Comparison of ENCODE assay signal across 8 mouse cellular contexts in the genomic region with DNA sequence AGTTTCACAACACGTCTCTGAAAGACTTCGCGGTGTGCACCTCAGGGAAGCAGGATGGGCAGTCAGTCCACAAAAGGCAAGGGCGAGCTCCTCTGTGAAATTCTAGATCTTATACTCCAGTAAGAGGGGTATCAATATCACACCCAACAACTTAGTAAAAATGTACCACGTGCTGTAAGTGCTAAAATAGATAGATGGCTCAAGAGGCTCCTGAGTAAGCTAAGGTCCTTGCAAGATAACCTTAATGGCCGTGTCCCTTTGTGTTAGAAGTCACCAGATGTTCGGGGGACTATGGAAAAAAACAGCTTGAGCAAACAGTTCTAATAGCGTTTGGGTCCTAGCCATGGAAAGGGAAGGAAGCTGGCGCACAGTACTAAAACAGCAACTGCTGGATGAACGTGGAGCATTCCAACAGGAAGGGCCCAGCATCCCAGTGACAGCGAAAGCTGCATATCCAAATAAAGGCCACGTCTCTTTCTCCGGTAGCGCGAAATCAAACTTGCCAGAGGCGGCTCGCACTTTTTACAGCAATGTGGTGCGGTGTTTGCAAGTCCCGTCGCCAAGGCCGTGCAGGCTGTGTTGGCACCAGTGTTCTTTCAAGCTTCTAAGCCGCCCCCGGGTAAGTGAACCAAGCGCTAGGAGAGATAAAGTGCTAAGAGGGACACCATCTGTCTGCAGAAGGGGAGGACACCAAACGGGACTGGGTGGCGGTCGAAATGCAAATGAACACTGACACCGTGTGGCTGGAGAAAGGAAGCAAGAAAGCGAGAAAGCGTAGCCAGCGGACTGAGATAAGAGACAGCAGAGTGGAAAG. TPM values are rescaled to one million over a fixed set of nuclear protein-coding genes. Genes with fewer than 3 reads are reported as not detected.
DNase-seq lines count a peak whose midpoint lies in the region; ATAC-seq and TF ChIP-seq lines count a peak whose summit lies in the region.

No protein-coding gene starts in this region.

- H3K9me3 ChIP-seq in CH12.LX (replicated peaks; ENCODE audit: low read length): peaks cover 4% of the 10 kb centered on the region
- no peaks in the 10 kb centered on the region for H3K9me3 ChIP-seq in forebrain, embryonic 10.5 days
- H3K9me3 ChIP-seq in heart, embryonic 15.5 days (replicated peaks): no peaks in the 10 kb centered on the region
- H3K9me3 ChIP-seq in liver, embryonic 12.5 days (replicated peaks): no peaks in the 10 kb centered on the region

- no peaks in the 10 kb centered on the region for H3K36me3 ChIP-seq in CH12.LX (replicated peaks in 1 of 2; ENCODE audit: control insufficient read depth in 1 of 2, insufficient read depth in 1 of 2, low read length in 1 of 2)
- H3K36me3 ChIP-seq in forebrain, embryonic 10.5 days (replicated peaks): no peaks in the 10 kb centered on the region
- H3K36me3 ChIP-seq in heart, embryonic 15.5 days: no peaks in the 10 kb centered on the region
- H3K36me3 ChIP-seq in liver, embryonic 12.5 days: no peaks in the 10 kb centered on the region

- 8% methylated on average over 31 of the region's 31 CpGs for WGBS in forebrain, embryonic 10.5 days
- 5% methylated on average over 31 of the region's 31 CpGs for WGBS in heart, embryonic 15.5 days
- WGBS in liver, embryonic 12.5 days (ENCODE audit: insufficient replicate concordance): 6% methylated on average over 31 of the region's 31 CpGs

- dilution Hi-C loops in CH12.LX (cut with MboI; ENCODE audit: extremely low pct_ligation_motif_present, extremely low pct_unique_long_range_greater_than_20kb, low sequenced_read_pairs): no loop called here

- peak in 1 of 2 experiments; percentile 98; a peak in 2 of 4 replicates for TF ChIP-seq CTCF in CH12.LX (conservative IDR thresholded peaks at IDR 0.05 in 1 of 2, IDR thresholded peaks at IDR 0.05 in 1 of 2; ENCODE audit: low read depth in 2 of 2, low read length in 2 of 2)

- no peak overlapping the region; the same call in 1 of the 2 replicates for H3K9ac ChIP-seq in CH12.LX (ENCODE audit: insufficient read depth, low read depth)
- H3K9ac ChIP-seq in heart, embryonic 15.5 days: peak overlapping the region; percentile 29
- peak overlapping the region; percentile 64 for H3K9ac ChIP-seq in liver, embryonic 12.5 days

- 0 out of 2 replicates have a peak, but pooled peaks have one; percentile 34 for TF ChIP-seq POLR2A in CH12.LX (IDR thresholded peaks at IDR 0.05; ENCODE audit: low read depth, low read length)

- peaks cover 8 to 23% of the 10 kb centered on the region in 2 experiments for H3K4me1 ChIP-seq in CH12.LX (ENCODE audit: control insufficient read depth in 1 of 2, insufficient read depth in 2 of 2)
- H3K4me1 ChIP-seq in forebrain, embryonic 10.5 days: peaks cover 28% of the 10 kb centered on the region
- H3K4me1 ChIP-seq in heart, embryonic 15.5 days (replicated peaks): peaks cover 11% of the 10 kb centered on the region
- H3K4me1 ChIP-seq in liver, embryonic 12.5 days: peaks cover 64% of the 10 kb centered on the region

- ATAC-seq in heart, embryonic 15.5 days (replicated peaks; ENCODE audit: insufficient number of reproducible peaks, insufficient read depth, low FRiP score, low read depth): peak; percentile 89
- ATAC-seq in liver, embryonic 12.5 days: peak; percentile 88

- no peaks in the 10 kb centered on the region for H3K79me2 ChIP-seq in CH12.LX (replicated peaks; ENCODE audit: control insufficient read depth, extremely low read depth, insufficient read depth, poor library complexity, severe bottlenecking)

- DNase-seq in CH12.LX (ENCODE audit: extremely low read depth): peak; percentile 91
- peak; percentile 93 for DNase-seq in c-Kit-positive CD71-positive TER-119-negative erythroid progenitor cells, embryonic 14.5 days (ENCODE audit: low read depth)
- peak; percentile 81 for DNase-seq in forebrain, embryonic 10.5 days (ENCODE audit: extremely low spot score, low spot score)
- peak; percentile 83 for DNase-seq in kidney, postnatal 14 days
- DNase-seq in naive thymus-derived CD4-positive, alpha-beta T cell, adult 2 months (ENCODE audit: low read depth): peak; percentile 88
- peak; percentile 80 to 86 for DNase-seq in spleen, postnatal 4 days (ENCODE audit: low spot score in 2 of 2)

- no peaks in the 10 kb centered on the region for H3K27me3 ChIP-seq in CH12.LX (replicated peaks)
- H3K27me3 ChIP-seq in forebrain, embryonic 10.5 days (ENCODE audit: poor library complexity, severe bottlenecking): peaks cover 43% of the 10 kb centered on the region
- H3K27me3 ChIP-seq in heart, embryonic 15.5 days: no peaks in the 10 kb centered on the region
- 0 out of 2 replicates have a peak, but pooled peaks cover 6% of the 10 kb centered on the region for H3K27me3 ChIP-seq in liver, embryonic 12.5 days (replicated peaks)

- TF ChIP-seq EP300 in CH12.LX (IDR thresholded peaks at IDR 0.05; ENCODE audit: low read length): peak; percentile 67; the same call in 1 of the 2 replicates

- in situ Hi-C loops in CH12.LX (cut with MboI; ENCODE audit: low pct_ligation_motif_present, low pct_unique_long_range_greater_than_20kb, low sequenced_read_pairs): loop anchor here (10.0 kb wide), 1 partner anchor 130 kb away; no protein-coding TSS in a partner anchor

- peak overlapping the region; percentile 7 to 62 (median 42) for H3K4me3 ChIP-seq in CH12.LX (replicated peaks in 1 of 3; ENCODE audit: low read depth in 2 of 3, low read length in 2 of 3, poor library complexity in 1 of 3)
- H3K4me3 ChIP-seq in forebrain, embryonic 10.5 days: peak overlapping the region; percentile 59
- peak overlapping the region; percentile 51 for H3K4me3 ChIP-seq in heart, embryonic 15.5 days
- peak overlapping the region; percentile 55 for H3K4me3 ChIP-seq in liver, embryonic 12.5 days

- TF ChIP-seq RAD21 in CH12.LX (IDR thresholded peaks at IDR 0.05; ENCODE audit: low read depth, low read length): peak; percentile 98

- no peak overlapping the region for H3K27ac ChIP-seq in CH12.LX (ENCODE audit: insufficient read depth, low read depth)
- peak overlapping the region; percentile 73 for H3K27ac ChIP-seq in forebrain, embryonic 10.5 days
- H3K27ac ChIP-seq in heart, embryonic 15.5 days: peak overlapping the region; percentile 54
- H3K27ac ChIP-seq in liver, embryonic 12.5 days: peak overlapping the region; percentile 76

- peak overlapping the region; percentile 93 for H3K4me2 ChIP-seq in CH12.LX (ENCODE audit: insufficient read depth, low read depth, poor library complexity, severe bottlenecking)
- peak overlapping the region; percentile 77 for H3K4me2 ChIP-seq in heart, embryonic 15.5 days
- H3K4me2 ChIP-seq in liver, embryonic 12.5 days: peak overlapping the region; percentile 87

TF ChIP-seq in CH12.LX, 34 proteins besides CTCF, POLR2A, EP300 and RAD21 (continues in another document):
- TF ChIP-seq MYC (IDR thresholded peaks at IDR 0.05; ENCODE audit: low read depth, low read length) (peak; percentile 67; the same call in 1 of the 2 replicates), MAFK (IDR thresholded peaks at IDR 0.05; ENCODE audit: insufficient replicate concordance, low read length) (peak; percentile 72), ZNF384 (IDR thresholded peaks at IDR 0.05; ENCODE audit: low read depth, low read length) (0 out of 2 replicates have a peak, but pooled peaks have one; percentile 17), HCFC1 (IDR thresholded peaks at IDR 0.05; ENCODE audit: low read depth, low read length) (no peak; the same call in 1 of the 2 replicates), PAX5 (IDR thresholded peaks at IDR 0.05; ENCODE audit: low read length) (no peak), USF1 (IDR thresholded peaks at IDR 0.05; ENCODE audit: low read depth, low read length) (no peak), MXI1 (IDR thresholded peaks at IDR 0.05; ENCODE audit: low read depth, low read length) (no peak; the same call in 1 of the 2 replicates), JUN (IDR thresholded peaks at IDR 0.05; ENCODE audit: insufficient read depth, low read depth, low read length) (peak; percentile 10; the same call in 1 of the 2 replicates), ETS1 (conservative IDR thresholded peaks at IDR 0.05; ENCODE audit: low read depth, low read length) (0 out of 2 replicates have a peak, but pooled peaks have one; percentile 29), GABPA (IDR thresholded peaks at IDR 0.05; ENCODE audit: insufficient replicate concordance, low read depth, low read length) (no peak), NELFE (IDR thresholded peaks at IDR 0.05; ENCODE audit: low read depth, low read length) (peak; percentile 23; the same call in 1 of the 2 replicates)

RNA-seq across cellular contexts. Expression of gene Elf2, which starts 24.4 kb away (rescaled TPM):
- 30.5 and 31.2 TPM in 2 replicates for total RNA-seq in CH12.LX (2012; rRNA removed)
- total RNA-seq in CH12.LX (2014; rRNA removed): 41.2 and 42.8 TPM in 2 replicates
- polyA plus RNA-seq in CH12.LX (2012; ENCODE audit: insufficient read length, low read depth): 30.1 and 32.2 TPM in 2 replicates
- 41.6 and 44.2 TPM in 2 replicates for polyA plus RNA-seq in forebrain, embryonic 10.5 days (2016; fragmentation: Nextera tagmentation; extraction: Ambion mirVana)
- 51.3 and 55.4 TPM in 2 replicates for polyA plus RNA-seq in heart, embryonic 15.5 days (2015; fragmentation: Nextera tagmentation; extraction: Ambion mirVana)
- polyA plus RNA-seq in liver, embryonic 12.5 days (2016; fragmentation: Nextera tagmentation; extraction: Ambion mirVana): 21.8 and 24.6 TPM in 2 replicates

RNA-seq across cellular contexts. Expression of gene Mgarp, which starts 31.6 kb away (rescaled TPM):
- total RNA-seq in CH12.LX (2012; rRNA removed) (not detected in 2 replicates), CH12.LX (2014; rRNA removed) (not detected in 2 replicates)
- polyA plus RNA-seq in CH12.LX (2012; ENCODE audit: insufficient read length, low read depth): 0.23 TPM in 1 of 2 replicates, not detected in the other
- polyA plus RNA-seq in forebrain, embryonic 10.5 days (2016; fragmentation: Nextera tagmentation; extraction: Ambion mirVana): 8.4 and 12.8 TPM in 2 replicates
- polyA plus RNA-seq in heart, embryonic 15.5 days (2015; fragmentation: Nextera tagmentation; extraction: Ambion mirVana): 6.9 and 9.5 TPM in 2 replicates
- 1.3 and 1.7 TPM in 2 replicates for polyA plus RNA-seq in liver, embryonic 12.5 days (2016; fragmentation: Nextera tagmentation; extraction: Ambion mirVana)

RNA-seq across cellular contexts. Expression of gene Ndufc1, which starts 43.9 kb away (rescaled TPM):
- 213 and 233 TPM in 2 replicates for total RNA-seq in CH12.LX (2012; rRNA removed)
- total RNA-seq in CH12.LX (2014; rRNA removed): 206 and 234 TPM in 2 replicates
- 109 and 159 TPM in 2 replicates for polyA plus RNA-seq in CH12.LX (2012; ENCODE audit: insufficient read length, low read depth)
- polyA plus RNA-seq in forebrain, embryonic 10.5 days (2016; fragmentation: Nextera tagmentation; extraction: Ambion mirVana): 642 and 667 TPM in 2 replicates
- polyA plus RNA-seq in heart, embryonic 15.5 days (2015; fragmentation: Nextera tagmentation; extraction: Ambion mirVana): 1,150 and 1,902 TPM in 2 replicates
- polyA plus RNA-seq in liver, embryonic 12.5 days (2016; fragmentation: Nextera tagmentation; extraction: Ambion mirVana): 539 and 560 TPM in 2 replicates

RNA-seq across cellular contexts. Expression of gene Naa15, which starts 50.0 kb away (rescaled TPM):
- total RNA-seq in CH12.LX (2012; rRNA removed) (27.6 and 34.1 TPM in 2 replicates), CH12.LX (2014; rRNA removed) (59.0 and 59.9 TPM in 2 replicates)
- polyA plus RNA-seq in CH12.LX (2012; ENCODE audit: insufficient read length, low read depth): 85.8 and 95.3 TPM in 2 replicates
- 68.3 and 68.6 TPM in 2 replicates for polyA plus RNA-seq in forebrain, embryonic 10.5 days (2016; fragmentation: Nextera tagmentation; extraction: Ambion mirVana)
- 36.5 and 42.5 TPM in 2 replicates for polyA plus RNA-seq in heart, embryonic 15.5 days (2015; fragmentation: Nextera tagmentation; extraction: Ambion mirVana)
- polyA plus RNA-seq in liver, embryonic 12.5 days (2016; fragmentation: Nextera tagmentation; extraction: Ambion mirVana): 41.9 and 49.9 TPM in 2 replicates
